Mouse (Mus musculus): Measurements from ENCODE around the gene Pde6h. TPM values are rescaled to one million over a fixed set of nuclear protein-coding genes. Genes with fewer than 3 reads are reported as not detected.

Pde6h gene
- total and polyA plus RNA-seq, 3 experiments = 0.08 TPM; not detected in 2

GRCm38 (mm10) chr6:136920320-136921257, 3.0 kb upstream of the Pde6h start:
- TF ChIP-seq E2F4 (IDR thresholded peaks at IDR 0.05; ENCODE audit: borderline replicate concordance, low read depth, low read length) (no peak), MXI1 (IDR thresholded peaks at IDR 0.05; ENCODE audit: low read depth, low read length) (no peak), MYC (IDR thresholded peaks at IDR 0.05; ENCODE audit: low read depth, low read length) (no peak), RAD21 (IDR thresholded peaks at IDR 0.05; ENCODE audit: low read depth, low read length) (peak; percentile 36), CTCF (IDR thresholded peaks at IDR 0.05 in 2 of 3, conservative IDR thresholded peaks at IDR 0.05 in 1 of 3; ENCODE audit: control insufficient read depth in 1 of 3, insufficient read depth in 1 of 3, low read depth in 2 of 3, low read length in 3 of 3, poor library complexity in 1 of 3, severe bottlenecking in 1 of 3) (peak in 2 of 3 experiments; percentile 29 to 52; a peak in 3 of 6 replicates), SMC3 (IDR thresholded peaks at IDR 0.05; ENCODE audit: low read depth, low read length) (peak; percentile 71), GATA1 (IDR thresholded peaks at IDR 0.05; ENCODE audit: low read depth, low read length) (no peak)
- no peaks in the 10 kb centered on the region for H3K79me2 ChIP-seq (ENCODE audit: control insufficient read depth, insufficient read depth, low read length, poor library complexity)
- H3K27me3 ChIP-seq (ENCODE audit: control insufficient read depth in 1 of 2, insufficient read depth in 2 of 2, low read length in 2 of 2) = no peaks in the 10 kb centered on the region
- no peak overlapping the region for H3K9ac ChIP-seq (ENCODE audit: control insufficient read depth, low read depth, low read length, poor library complexity, severe bottlenecking)
- no peaks in the 10 kb centered on the region for H3K4me1 ChIP-seq (ENCODE audit: control insufficient read depth in 1 of 2, insufficient read depth in 2 of 2, low read length in 2 of 2)
- no peaks in the 10 kb centered on the region for H3K9me3 ChIP-seq (replicated peaks; ENCODE audit: insufficient read depth, low read length)
- no peak overlapping the region for H3K4me3 ChIP-seq (ENCODE audit: control insufficient read depth in 1 of 2, insufficient read depth in 1 of 2, low read depth in 2 of 2, low read length in 2 of 2)
- H3K36me3 ChIP-seq (ENCODE audit: control insufficient read depth in 1 of 2, insufficient read depth in 2 of 2, low read length in 2 of 2) = peaks cover 0 to 3% of the 10 kb centered on the region in 2 experiments; a peak in 1 of 4 replicates
- DNase-seq (ENCODE audit: low read depth, low spot score) = peak; percentile 41
- H3K27ac ChIP-seq (ENCODE audit: control insufficient read depth, low read depth, low read length) = no peak overlapping the region

- Histone ChIP-seq H3K4me1 (ENCODE audit: control insufficient read depth in 1 of 2, insufficient read depth in 2 of 2, low read length in 2 of 2) (no peaks in the 10 kb centered on the region), H3K79me2 (ENCODE audit: control insufficient read depth, insufficient read depth, low read length, poor library complexity) (no peaks in the 10 kb centered on the region), H3K9me3 (replicated peaks; ENCODE audit: insufficient read depth, low read length) (no peaks in the 10 kb centered on the region), H3K27ac (ENCODE audit: control insufficient read depth, low read depth, low read length) (no peak overlapping the region), H3K4me3 (ENCODE audit: control insufficient read depth in 1 of 2, insufficient read depth in 1 of 2, low read depth in 2 of 2, low read length in 2 of 2) (no peak overlapping the region), H3K9ac (ENCODE audit: control insufficient read depth, low read depth, low read length, poor library complexity, severe bottlenecking) (no peak overlapping the region), H3K27me3 (ENCODE audit: control insufficient read depth in 1 of 2, insufficient read depth in 2 of 2, low read length in 2 of 2) (no peaks in the 10 kb centered on the region), H3K36me3 (ENCODE audit: control insufficient read depth in 1 of 2, insufficient read depth in 2 of 2, low read length in 2 of 2) (peaks cover 0 to 3% of the 10 kb centered on the region in 2 experiments; a peak in 1 of 4 replicates)
- no peak for DNase-seq (ENCODE audit: low read depth, low spot score)
- TF ChIP-seq MYB (IDR thresholded peaks at IDR 0.05; ENCODE audit: low read depth, low read length) = no peak
- no peak for TF ChIP-seq ELF1 (IDR thresholded peaks at IDR 0.05; ENCODE audit: low read depth, low read length)
- TF ChIP-seq MXI1 (IDR thresholded peaks at IDR 0.05; ENCODE audit: low read depth, low read length) = no peak
- no peak for TF ChIP-seq ZMIZ1 (IDR thresholded peaks at IDR 0.05; ENCODE audit: low read depth, low read length)
- TF ChIP-seq MAX (IDR thresholded peaks at IDR 0.05; ENCODE audit: low read length) = no peak
- TF ChIP-seq BHLHE40 (IDR thresholded peaks at IDR 0.05; ENCODE audit: borderline replicate concordance, low read depth, low read length) = no peak
- TF ChIP-seq POLR2AphosphoS5 (IDR thresholded peaks at IDR 0.05; ENCODE audit: borderline replicate concordance, low read depth, low read length) = no peak
- TF ChIP-seq UBTF (IDR thresholded peaks at IDR 0.05; ENCODE audit: borderline replicate concordance, insufficient read depth, low read depth, low read length) = no peak
- TF ChIP-seq KAT2A (conservative IDR thresholded peaks at IDR 0.05; ENCODE audit: low read depth, low read length) = no peak
These were observed 2.0 kb upstream of the Pde6h start for GRCm38 (mm10) chr6:136921601-136922000.

Measured in MEL (cell line).